Mouse (Mus musculus): ENCODE measurements around the gene Kcnq1.

- TF ChIP-seq MAX (IDR thresholded peaks at IDR 0.05) (no peak), CTCF (IDR thresholded peaks at IDR 0.05; ENCODE audit: control insufficient read depth, insufficient read depth, insufficient read length) (no peak), FOSL1 (IDR thresholded peaks at IDR 0.05; ENCODE audit: insufficient read depth, low read length, poor library complexity, severe bottlenecking) (no peak), MYOD1 (IDR thresholded peaks at IDR 0.05; ENCODE audit: control insufficient read depth, insufficient read length, low read depth) (no peak)
Observed at GRCm38 (mm10) chr7:143329110-143329810, 223.1 kb downstream of the Kcnq1 start.

Measured in C2C12 (cell line).